Mouse (Mus musculus) G1E (cell line): ENCODE results near the gene Arid2. TPM values are rescaled to one million over a fixed set of nuclear protein-coding genes. Genes with fewer than 3 reads are reported as not detected.

Source experiments
- ATAC-seq: 2 replicates; pipeline ENCODE4 v1.8.0; 2016; ENCODE audit warnings: mild to moderate bottlenecking; ENCODE audit not compliant: insufficient number of reproducible peaks, poor library complexity, low FRiP score, severe bottlenecking; ENCODE audit errors: extremely low read depth
- DNase-seq: peaks from one replicate; pipeline ENCODE4 v3.0.0; 2012; ENCODE audit warnings: low spot score
- H3K27me3 ChIP-seq: 2 replicates; pipeline ENCODE4 v1.6.1; 2012; ENCODE audit warnings: mild to moderate bottlenecking, low read length, inconsistent platforms; ENCODE audit not compliant: insufficient read depth
- H3K36me3 ChIP-seq: replicated peaks from 2 replicates; pipeline ENCODE3; 2012; ENCODE audit warnings: mild to moderate bottlenecking, inconsistent platforms
- H3K4me1 ChIP-seq: 2 replicates; pipeline ENCODE4 v1.6.1; 2012; ENCODE audit warnings: low read depth, low read length, inconsistent platforms, mixed read lengths; ENCODE audit not compliant: insufficient read depth
- H3K4me3 ChIP-seq: 2 replicates; pipeline ENCODE4 v1.5.1; 2012; ENCODE audit warnings: low read depth, mild to moderate bottlenecking, inconsistent platforms, low read length, moderate library complexity, mixed read lengths
- H3K9me3 ChIP-seq: replicated peaks from 2 replicates; pipeline ENCODE4 v1.6.1; 2012; ENCODE audit warnings: inconsistent platforms
- CTCF ChIP-seq: IDR thresholded peaks from 2 replicates; pipeline ENCODE4 v1.5.1; 2012; ENCODE audit warnings: low read depth, low read length, inconsistent platforms, mixed read lengths
- GATA1 ChIP-seq: IDR thresholded peaks from 2 replicates; pipeline ENCODE4 v1.6.1; 2012; ENCODE audit warnings: borderline replicate concordance, low read length, inconsistent platforms, mixed read lengths
- GATA2 ChIP-seq: IDR thresholded peaks from 2 replicates; pipeline ENCODE4 v1.6.1; 2012; ENCODE audit warnings: low read depth, low read length, inconsistent platforms, borderline replicate concordance
- POLR2AphosphoS5 ChIP-seq: IDR thresholded peaks from 2 replicates; pipeline ENCODE4 v1.6.1; 2012; ENCODE audit warnings: low read depth, low read length, inconsistent platforms; ENCODE audit not compliant: insufficient replicate concordance
- TAL1 ChIP-seq: conservative IDR thresholded peaks from 2 replicates; pipeline ENCODE4 v1.6.1; 2012; ENCODE audit warnings: low read depth, low read length, inconsistent platforms, mixed read lengths
- polyA plus RNA-seq: library from polyadenylated mRNA; stranded (reverse); fragments of >175 nt; gene quantifications from 2 replicates; pipeline ENCODE4 v1.2.3, GENCODE M21; 2012
- total RNA-seq, 2 experiments: library from RNA; stranded (forward) in 1 of 2; stranded (reverse) in 1 of 2; fragments of 200-1000 nt in 1 of 2; fragments of >200 nt in 1 of 2; fragmentation: Nextera tagmentation in 1 of 2; gene quantifications; 2 replicates each; pipeline ENCODE4 v1.2.3; 2014 to 2017

Gene Arid2
- total and polyA plus RNA-seq, 3 experiments = 15.8 to 100 (median 48.7) TPM

GRCm38 (mm10) chr15:96288836-96289390, 1.6 kb downstream of the Arid2 start:
- DNase-seq (no peak), ATAC-seq (no peak)
- peak overlapping the region; percentile 92 for H3K4me3 ChIP-seq
- peaks cover 24% of the 10 kb centered on the region for H3K4me1 ChIP-seq
- no peaks in the 10 kb centered on the region for H3K27me3 ChIP-seq
- H3K9me3 ChIP-seq = no peaks in the 10 kb centered on the region
- TF ChIP-seq GATA1 (no peak), POLR2AphosphoS5 (no peak), CTCF (no peak), TAL1 (no peak), GATA2 (no peak)
- peaks cover 21% of the 10 kb centered on the region for H3K36me3 ChIP-seq

GRCm38 (mm10) chr15:96290001-96290400, 2.7 kb downstream of the Arid2 start:
- no peak for TF ChIP-seq CTCF
- no peak for TF ChIP-seq TAL1
- TF ChIP-seq GATA1 = no peak
- no peak for TF ChIP-seq POLR2AphosphoS5
- Histone ChIP-seq H3K27me3 (no peaks in the 10 kb centered on the region), H3K9me3 (no peaks in the 10 kb centered on the region), H3K4me1 (peaks cover 29% of the 10 kb centered on the region), H3K36me3 (peaks cover 29% of the 10 kb centered on the region), H3K4me3 (no peak overlapping the region; the same call in 1 of the 2 replicates)
- DNase-seq (no peak), ATAC-seq (no peak)

- DNase-seq (no peak), ATAC-seq (no peak)
- peaks cover 38% of the 10 kb centered on the region for H3K4me1 ChIP-seq
- no peaks in the 10 kb centered on the region for H3K9me3 ChIP-seq
- TF ChIP-seq TAL1 (no peak), CTCF (no peak), POLR2AphosphoS5 (no peak), GATA2 (no peak), GATA1 (no peak)
- H3K4me3 ChIP-seq = no peak overlapping the region
- H3K36me3 ChIP-seq = peaks cover 51% of the 10 kb centered on the region
- no peaks in the 10 kb centered on the region for H3K27me3 ChIP-seq
Observed at GRCm38 (mm10) chr15:96293444-96293843, 6.1 kb downstream of the Arid2 start.

GRCm38 (mm10) chr15:96297078-96297590, 9.8 kb downstream of the Arid2 start:
- Histone ChIP-seq H3K4me3 (no peak overlapping the region), H3K4me1 (peaks cover 28% of the 10 kb centered on the region), H3K36me3 (peaks cover 69% of the 10 kb centered on the region), H3K9me3 (no peaks in the 10 kb centered on the region), H3K27me3 (no peaks in the 10 kb centered on the region)
- ATAC-seq (no peak), DNase-seq (no peak)
- TF ChIP-seq GATA2 (no peak), POLR2AphosphoS5 (no peak), CTCF (no peak), TAL1 (no peak), GATA1 (no peak)

GRCm38 (mm10) chr15:96297623-96298188, 10.4 kb downstream of the Arid2 start:
- Histone ChIP-seq H3K4me1 (peaks cover 26% of the 10 kb centered on the region), H3K9me3 (no peaks in the 10 kb centered on the region), H3K4me3 (no peak overlapping the region), H3K36me3 (peaks cover 70% of the 10 kb centered on the region), H3K27me3 (no peaks in the 10 kb centered on the region)
- DNase-seq = no peak
- no peak for ATAC-seq
- TF ChIP-seq GATA2 (no peak), POLR2AphosphoS5 (no peak), CTCF (no peak), TAL1 (no peak), GATA1 (no peak)

- DNase-seq (no peak), ATAC-seq (no peak)
- Histone ChIP-seq H3K27me3 (no peaks in the 10 kb centered on the region), H3K36me3 (peaks cover 66% of the 10 kb centered on the region), H3K4me3 (no peak overlapping the region), H3K9me3 (0 out of 2 replicates have a peak, but pooled peaks cover 2% of the 10 kb centered on the region), H3K4me1 (peaks cover 8% of the 10 kb centered on the region; the same call in 1 of the 2 replicates)
- no peak for TF ChIP-seq CTCF
- no peak for TF ChIP-seq GATA2
- TF ChIP-seq GATA1 = no peak
- no peak for TF ChIP-seq POLR2AphosphoS5
- TF ChIP-seq TAL1 = no peak
Observed at GRCm38 (mm10) chr15:96309310-96309709, 22.0 kb downstream of the Arid2 start.

GRCm38 (mm10) chr15:96312902-96313301, 25.6 kb downstream of the Arid2 start:
- peaks cover 56% of the 10 kb centered on the region for H3K36me3 ChIP-seq

More at GRCm38 (mm10) chr15:96312902-96313301, 25.6 kb downstream of the Arid2 start:
- Histone ChIP-seq H3K9me3 (no peaks in the 10 kb centered on the region), H3K4me1 (peaks cover 11% of the 10 kb centered on the region), H3K4me3 (no peak overlapping the region), H3K27me3 (no peaks in the 10 kb centered on the region)
- TF ChIP-seq GATA2 = no peak
- no peak for TF ChIP-seq TAL1
- TF ChIP-seq CTCF = no peak
- TF ChIP-seq GATA1 = no peak
- TF ChIP-seq POLR2AphosphoS5 = no peak
- ATAC-seq (no peak), DNase-seq (no peak)
